Comparison of ENCODE assay signal across 19 mouse cellular contexts in the genomic region with DNA sequence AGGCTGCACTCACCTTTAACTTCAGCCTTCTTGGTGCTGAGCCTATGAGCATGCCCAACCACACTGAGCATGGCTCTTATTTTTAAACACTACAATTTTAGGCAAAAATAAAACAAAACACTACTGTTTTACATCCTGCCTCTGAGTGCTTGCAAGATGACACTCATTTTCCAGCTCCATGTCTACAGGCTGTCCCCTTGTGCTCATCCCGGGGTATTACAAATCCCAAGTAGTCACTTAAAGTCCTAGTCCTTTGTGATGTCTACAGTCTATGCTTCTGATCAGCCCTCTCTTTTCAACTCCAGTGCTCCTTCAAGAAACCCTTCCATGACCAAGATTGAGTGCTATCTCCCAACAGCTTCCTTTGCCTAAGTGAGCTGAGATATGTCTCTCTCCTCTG. TPM values are rescaled to one million over a fixed set of nuclear protein-coding genes. Genes with fewer than 3 reads are reported as not detected.
DNase-seq lines count a peak whose midpoint lies in the region; ATAC-seq and TF ChIP-seq lines count a peak whose summit lies in the region.
"Had no signal": no experiment of that assay in that cellular context is flagged by ENCODE, and none has a peak within 500 bp of the region (broad histone marks: within the 10 kb centered on the region; RNA-seq: fewer than 3 reads in every experiment).

No protein-coding gene starts in this region.

- peaks cover 57% of the 10 kb centered on the region for H3K36me3 ChIP-seq in thymus, adult 2 months (ENCODE audit: control insufficient read depth, insufficient read depth, low read length)

- H3K4me1 ChIP-seq in thymus, adult 2 months (replicated peaks; ENCODE audit: control insufficient read depth, insufficient read depth, low read length) = no peaks in the 10 kb centered on the region; the same call in 1 of the 2 replicates
- H3K4me1 ChIP-seq: stomach, embryonic 15.5 days had no signal

- no peak for TF ChIP-seq POLR2A in thymus, adult 2 months (IDR thresholded peaks at IDR 0.05; ENCODE audit: control insufficient read depth, extremely low read depth, insufficient read depth, low read length, poor library complexity)

- no peak overlapping the region for H3K27ac ChIP-seq in layer of hippocampus, adult 2 months
- no peak overlapping the region for H3K27ac ChIP-seq in thymus, adult 2 months (ENCODE audit: control insufficient read depth, insufficient read depth, low read length)
- H3K27ac ChIP-seq: forebrain, embryonic 12.5 days; macrophage; midbrain, embryonic 13.5 days; stomach, embryonic 15.5 days had no signal

- ATAC-seq in frontal cortex, adult (ENCODE audit: low TSS enrichment) = peak; percentile 86
- ATAC-seq: hindbrain, embryonic 16.5 days; midbrain, embryonic 13.5 days had no signal

- peak; percentile 79 for TF ChIP-seq CTCF in layer of hippocampus, adult 2 months (conservative IDR thresholded peaks at IDR 0.05)
- no peak for TF ChIP-seq CTCF in thymus, adult 2 months (IDR thresholded peaks at IDR 0.05; ENCODE audit: borderline replicate concordance, control insufficient read depth, extremely low read depth, insufficient read depth, low read length, poor library complexity)

- H3K27me3 ChIP-seq in thymus, adult 2 months (ENCODE audit: control insufficient read depth, insufficient read depth, low read length) = no peaks in the 10 kb centered on the region
- H3K27me3 ChIP-seq: forebrain, embryonic 12.5 days; midbrain, embryonic 13.5 days; stomach, embryonic 15.5 days had no signal

- no peak overlapping the region for H3K4me3 ChIP-seq in layer of hippocampus, adult 2 months
- no peak overlapping the region for H3K4me3 ChIP-seq in thymus, adult 2 months (ENCODE audit: control insufficient read depth, insufficient read depth, low read length)
- H3K4me3 ChIP-seq: forebrain, embryonic 12.5 days; midbrain, embryonic 13.5 days; stomach, embryonic 15.5 days had no signal

- 84% methylated on average over 1 of the region's 1 CpGs for WGBS in thymus, adult 2 months

- no peak for DNase-seq in frontal cortex, postnatal 25 days (ENCODE audit: low spot score in 2 of 2)
- no peak for DNase-seq in layer of hippocampus, adult 2 months (ENCODE audit: low spot score in 2 of 2)
- DNase-seq in layer of hippocampus, adult 8-10 months (ENCODE audit: low spot score in 2 of 2) = no peak
- DNase-seq in 416B (ENCODE audit: low read depth) = peak; percentile 53
- DNase-seq in R1 (ENCODE audit: low read depth, low spot score) = peak; percentile 54
- no peak for DNase-seq in thymus, adult 2 months
- DNase-seq in cerebellum, postnatal 4 days (ENCODE audit: low spot score in 2 of 2) = no peak
- DNase-seq: B cell, adult 2 months; cerebellum, adult 11-12 months; heart, adult 18-20 months; heart, postnatal 14 days; right cerebral cortex, adult 18-20 months; thymus, postnatal 36 days had no signal

RNA-seq across cellular contexts. Expression of gene Ube2h, which starts 26.0 kb away (rescaled TPM):
- 10 to 100 TPM; 87.9 to 88.1 TPM for total RNA-seq in layer of hippocampus, adult 2 months (2021)
- total RNA-seq in layer of hippocampus, adult 8-10 months (2022) = 10 to 100 TPM; 81.4 to 88.7 (median 86.1) TPM
- polyA plus RNA-seq in thymus, adult 2 months (2012; rRNA removed) = 69.9 and 160 TPM in 2 replicates

Comparison
In these comparisons a context has a peak if more than half of its experiments do, and no peak if none do; other contexts are left out.
1. DNase-seq: peak in 416B (single experiment) and R1 (single experiment); none in frontal cortex, postnatal 25 days (0 of 2), layer of hippocampus, adult 2 months (0 of 2), layer of hippocampus, adult 8-10 months (0 of 2), thymus, adult 2 months (single experiment) and cerebellum, postnatal 4 days (0 of 2).